Mouse (Mus musculus): ENCODE measurements around the gene Slc39a11. TPM values are rescaled to one million over a fixed set of nuclear protein-coding genes. Genes with fewer than 3 reads are reported as not detected.
"Not testable (repeated sequence)": the region's sequence is repeated elsewhere in the genome, so short reads cannot be mapped to it uniquely, and the experiment has no call there.

Gene Slc39a11
- polyA plus RNA-seq, 1 experiment from 2014 or later: 32.3 TPM

DNA sequence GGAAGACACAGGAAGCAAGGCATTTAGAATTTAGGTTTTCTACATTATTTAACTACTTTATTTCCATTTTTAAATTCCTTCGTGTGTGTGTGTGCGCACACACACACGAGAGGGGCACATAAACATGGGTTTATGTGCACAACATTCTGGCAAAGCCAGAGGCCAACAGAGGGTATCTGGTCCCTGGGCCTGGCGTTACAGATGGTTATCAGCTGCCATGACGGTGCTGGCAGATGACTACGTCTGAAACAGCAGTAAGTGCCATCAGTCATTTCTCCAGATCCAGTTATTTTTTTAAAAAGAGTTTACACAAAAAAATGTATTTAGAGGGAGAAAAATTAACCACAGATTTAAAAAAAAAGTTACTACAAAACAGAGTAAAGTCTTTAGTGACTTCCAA lies 16.3 kb upstream of the Slc39a11 start:
- Histone ChIP-seq H3K9ac (no peak overlapping the region), H3K4me3 (no peak overlapping the region), H3K4me1 (peaks cover 3% of the 10 kb centered on the region; the same call in 1 of the 2 replicates), H3K27me3 (no peaks in the 10 kb centered on the region), H3K9me3 (replicated peaks) (no peaks in the 10 kb centered on the region), H3K36me3 (peaks cover 58% of the 10 kb centered on the region), H3K4me2 (replicated peaks) (no peak overlapping the region), H3K27ac (no peak overlapping the region)
- 89% methylated on average over 6 of the region's 6 CpGs for WGBS
- ATAC-seq (ENCODE audit: low FRiP score): no peak

DNA sequence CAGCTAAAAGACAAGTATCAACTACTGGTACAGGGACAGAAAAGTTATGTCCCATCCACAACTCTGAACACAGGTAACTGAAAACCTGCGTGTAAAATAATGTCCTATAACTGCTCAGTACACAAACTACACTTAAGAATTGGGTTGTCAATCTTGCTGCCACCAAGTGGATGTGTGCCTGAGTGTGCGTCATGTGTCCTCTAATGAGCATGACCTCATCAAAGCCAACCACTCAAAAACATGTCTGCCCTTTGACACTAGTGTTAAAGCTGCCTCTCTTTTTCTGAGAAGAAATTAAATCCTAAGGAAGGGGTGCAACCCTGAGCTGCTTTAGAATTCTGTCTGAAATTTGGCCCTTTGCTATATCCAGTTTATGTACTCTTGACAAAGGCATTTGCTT lies 14.4 kb upstream of the Slc39a11 start:
- no peak overlapping the region for H3K27ac ChIP-seq
- no peak overlapping the region for H3K4me2 ChIP-seq (replicated peaks)
- ATAC-seq (ENCODE audit: low FRiP score): no peak
- no peak overlapping the region for H3K4me3 ChIP-seq
- H3K36me3 ChIP-seq: peaks cover 67% of the 10 kb centered on the region
- H3K9ac ChIP-seq: no peak overlapping the region
- 81% methylated on average over 2 of the region's 2 CpGs for WGBS
- H3K27me3 ChIP-seq: no peaks in the 10 kb centered on the region
- H3K4me1 ChIP-seq: peaks cover 3% of the 10 kb centered on the region; the same call in 1 of the 2 replicates
- H3K9me3 ChIP-seq (replicated peaks): no peaks in the 10 kb centered on the region

DNA sequence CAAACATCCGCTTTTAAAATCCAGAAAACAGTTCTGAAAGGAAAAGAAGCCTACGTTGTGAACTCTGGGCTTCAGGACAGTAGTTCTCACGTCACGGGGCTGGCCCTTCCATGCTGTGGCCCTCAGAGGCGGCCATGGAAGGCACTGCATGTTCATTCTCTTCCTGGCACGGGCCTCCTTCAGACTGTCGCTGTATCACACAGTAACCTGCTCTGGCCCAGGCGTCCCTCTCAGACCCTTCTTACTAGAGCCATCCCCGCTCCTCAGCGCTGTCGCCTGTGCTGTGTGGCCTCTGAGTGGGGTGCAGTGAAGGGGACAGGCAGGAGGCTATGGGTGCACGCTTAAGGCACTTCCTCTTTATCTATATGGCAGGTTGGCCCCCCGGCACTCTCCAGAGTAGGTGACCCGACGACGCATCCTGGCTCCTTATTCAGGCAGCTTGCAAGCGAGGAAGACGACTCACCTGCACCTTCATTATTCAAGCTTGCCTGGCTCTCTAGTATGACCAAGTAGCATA lies 12.0 kb upstream of the Slc39a11 start:
- H3K4me2 ChIP-seq (replicated peaks): no peak overlapping the region
- 91% methylated on average over 18 of the region's 18 CpGs for WGBS
- H3K27me3 ChIP-seq: no peaks in the 10 kb centered on the region
- ATAC-seq (ENCODE audit: low FRiP score): no peak
- H3K27ac ChIP-seq: no peak overlapping the region
- H3K4me1 ChIP-seq: peaks cover 3% of the 10 kb centered on the region; the same call in 1 of the 2 replicates
- H3K9ac ChIP-seq: no peak overlapping the region
- no peaks in the 10 kb centered on the region for H3K9me3 ChIP-seq (replicated peaks)
- H3K4me3 ChIP-seq: no peak overlapping the region
- peaks cover 77% of the 10 kb centered on the region for H3K36me3 ChIP-seq

DNA sequence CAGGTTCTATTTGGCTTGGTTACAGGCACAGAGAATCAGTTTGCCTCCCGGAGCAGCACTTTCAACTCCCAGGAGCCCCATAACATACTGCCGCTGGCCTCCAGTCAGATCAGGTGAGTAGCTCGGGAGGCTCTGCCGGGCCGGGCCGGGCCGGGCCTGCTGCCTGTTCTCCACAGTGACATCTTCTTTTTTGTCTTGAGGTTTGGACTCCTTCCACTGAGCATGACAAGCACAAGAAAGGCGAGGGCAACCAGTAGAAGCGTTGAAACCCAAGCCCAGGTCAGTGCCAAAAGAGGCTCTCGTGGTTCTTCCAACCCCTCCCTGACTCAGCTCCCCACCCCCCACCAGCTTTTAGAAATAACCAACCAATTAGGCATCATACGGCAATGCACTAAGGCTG lies 11.1 kb upstream of the Slc39a11 start:
- no peak for ATAC-seq (ENCODE audit: low FRiP score)

DNA sequence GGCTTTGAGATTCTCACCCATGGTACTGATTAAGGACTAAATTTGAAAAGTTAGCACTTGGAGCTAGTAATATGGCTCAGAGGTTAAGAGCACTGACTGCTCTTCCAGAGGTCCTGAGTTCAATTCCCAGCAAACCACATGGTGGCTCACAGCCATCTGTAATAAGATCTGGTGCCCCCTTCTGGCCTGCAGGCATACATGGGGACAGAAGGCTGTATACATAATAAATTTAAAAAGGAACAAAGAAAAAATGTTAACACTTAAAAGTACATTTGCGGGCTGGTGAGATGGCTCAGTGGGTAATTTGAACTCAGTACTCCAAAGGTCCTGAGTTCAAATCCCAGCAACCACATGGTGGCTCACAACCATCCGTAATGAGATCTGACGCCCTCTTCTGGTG lies 10.3 kb upstream of the Slc39a11 start:
- not testable (repeated sequence) for H3K9me3 ChIP-seq (replicated peaks); H3K9ac ChIP-seq; H3K4me2 ChIP-seq (replicated peaks); H3K27me3 ChIP-seq; H3K4me3 ChIP-seq; H3K27ac ChIP-seq; H3K4me1 ChIP-seq; ATAC-seq (ENCODE audit: low FRiP score)
- H3K36me3 ChIP-seq: peaks cover 90% of the 10 kb centered on the region
- 98% methylated on average over 3 of the region's 3 CpGs for WGBS

More for the DNA sequence above, 11.1 kb upstream of the Slc39a11 start:
- WGBS: 95% methylated on average over 11 of the region's 11 CpGs
- no peaks in the 10 kb centered on the region for H3K27me3 ChIP-seq
- H3K9me3 ChIP-seq (replicated peaks): no peaks in the 10 kb centered on the region
- H3K4me3 ChIP-seq: no peak overlapping the region
- H3K9ac ChIP-seq: no peak overlapping the region
- no peak overlapping the region for H3K4me2 ChIP-seq (replicated peaks)
- peaks cover 5% of the 10 kb centered on the region; the same call in 1 of the 2 replicates for H3K4me1 ChIP-seq
- H3K27ac ChIP-seq: no peak overlapping the region
- H3K36me3 ChIP-seq: peaks cover 83% of the 10 kb centered on the region

DNA sequence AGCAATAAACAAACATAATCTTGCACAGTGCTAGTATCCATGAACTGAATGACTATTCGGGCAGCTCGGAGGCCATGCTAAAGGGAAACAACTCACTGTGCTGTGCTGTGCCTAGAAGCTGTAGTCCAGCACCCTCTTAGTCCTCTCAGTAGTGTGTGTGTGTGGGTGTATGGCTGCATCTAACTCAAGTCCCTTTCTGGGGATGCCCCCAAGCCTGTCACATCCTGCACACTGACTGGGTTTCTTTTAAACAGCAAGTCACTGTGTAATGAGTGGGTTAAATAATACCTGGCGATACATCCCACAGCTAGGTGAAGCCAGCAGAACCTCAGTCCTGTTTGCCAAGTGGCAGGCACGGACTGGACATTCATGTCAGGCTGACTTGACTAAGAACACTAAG lies 8.9 kb upstream of the Slc39a11 start:
- H3K9ac ChIP-seq: no peak overlapping the region
- no peak for ATAC-seq (ENCODE audit: low FRiP score)
- H3K27me3 ChIP-seq: no peaks in the 10 kb centered on the region
- H3K9me3 ChIP-seq (replicated peaks): no peaks in the 10 kb centered on the region
- H3K36me3 ChIP-seq: peaks cover 98% of the 10 kb centered on the region
- peaks cover 5% of the 10 kb centered on the region; the same call in 1 of the 2 replicates for H3K4me1 ChIP-seq
- 94% methylated on average over 4 of the region's 4 CpGs for WGBS
- no peak overlapping the region for H3K27ac ChIP-seq
- no peak overlapping the region for H3K4me2 ChIP-seq (replicated peaks)
- no peak overlapping the region for H3K4me3 ChIP-seq

DNA sequence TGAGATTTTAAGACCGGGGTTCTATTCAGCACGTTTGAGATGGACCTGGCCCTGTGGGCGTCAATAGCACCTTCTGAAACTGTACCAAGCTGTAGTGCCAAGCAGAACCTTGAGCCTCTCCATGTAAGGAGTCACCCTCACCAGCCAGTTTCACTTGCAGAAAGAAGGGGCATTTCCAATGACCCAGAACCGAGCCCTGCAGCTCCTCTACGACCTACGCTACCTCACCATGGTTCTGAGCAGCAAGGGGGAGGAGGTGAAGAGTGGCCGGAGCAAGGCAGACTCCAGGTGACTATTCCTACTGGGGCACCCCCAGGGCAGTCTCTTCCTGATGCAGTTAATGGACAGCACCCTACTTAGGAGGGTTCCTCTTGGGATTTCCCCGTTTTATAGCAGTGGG lies 8.4 kb upstream of the Slc39a11 start:
- no peaks in the 10 kb centered on the region for H3K9me3 ChIP-seq (replicated peaks)
- ATAC-seq (ENCODE audit: low FRiP score): no peak
- no peak overlapping the region for H3K27ac ChIP-seq
- no peaks in the 10 kb centered on the region for H3K27me3 ChIP-seq
- no peak overlapping the region for H3K9ac ChIP-seq
- H3K36me3 ChIP-seq: peaks cover 98% of the 10 kb centered on the region
- no peak overlapping the region for H3K4me2 ChIP-seq (replicated peaks)
- peaks cover 5% of the 10 kb centered on the region; the same call in 1 of the 2 replicates for H3K4me1 ChIP-seq
- 87% methylated on average over 8 of the region's 8 CpGs for WGBS
- no peak overlapping the region for H3K4me3 ChIP-seq

DNA sequence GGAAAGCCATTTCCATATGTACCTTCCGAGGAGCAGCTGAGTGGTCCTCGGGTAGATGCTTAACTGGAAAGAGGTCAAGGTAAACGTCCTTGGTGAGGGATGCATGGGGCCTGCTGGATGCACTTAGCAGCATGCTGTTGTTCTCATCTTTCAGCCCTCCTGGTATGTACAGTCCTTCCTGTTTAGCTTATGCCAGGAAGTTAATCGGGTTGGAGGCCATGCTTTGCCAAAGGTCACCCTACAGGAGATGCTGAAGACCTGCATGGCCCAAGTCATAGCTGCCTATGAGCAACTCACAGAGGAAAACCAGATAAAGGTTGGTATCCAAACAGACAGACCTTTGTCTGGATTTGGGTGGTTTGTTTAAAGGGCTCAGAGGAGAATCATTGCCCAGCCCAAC lies 7.3 kb upstream of the Slc39a11 start:
- Histone ChIP-seq H3K4me3 (no peak overlapping the region), H3K27me3 (no peaks in the 10 kb centered on the region), H3K9me3 (replicated peaks) (no peaks in the 10 kb centered on the region), H3K9ac (no peak overlapping the region), H3K4me1 (peaks cover 8% of the 10 kb centered on the region; the same call in 1 of the 2 replicates), H3K4me2 (replicated peaks) (no peak overlapping the region), H3K36me3 (peaks cover 98% of the 10 kb centered on the region), H3K27ac (no peak overlapping the region)
- 71% methylated on average over 4 of the region's 4 CpGs for WGBS
- ATAC-seq (ENCODE audit: low FRiP score): no peak

DNA sequence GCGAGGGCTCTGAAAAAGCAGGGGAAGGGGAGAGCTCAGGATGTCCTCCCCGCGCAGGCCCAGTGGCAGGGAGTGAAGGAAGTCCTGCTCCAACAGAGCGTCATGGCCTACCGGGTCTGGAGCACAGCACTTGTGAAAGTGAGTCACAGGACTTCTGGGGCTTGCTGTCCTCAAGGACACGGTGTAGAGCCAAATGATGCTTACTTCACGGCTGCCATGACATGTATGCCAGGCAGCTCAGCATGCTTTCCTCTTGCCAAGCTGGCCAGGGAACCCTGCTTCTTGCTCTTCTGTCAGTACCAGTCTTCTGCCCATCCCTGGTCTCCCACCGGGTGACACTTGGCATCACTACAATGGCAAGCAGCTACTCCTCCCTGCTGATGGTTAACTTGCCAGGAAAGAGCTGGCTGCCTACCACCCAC lies 6.6 kb upstream of the Slc39a11 start:
- ATAC-seq (ENCODE audit: low FRiP score): no peak

DNA sequence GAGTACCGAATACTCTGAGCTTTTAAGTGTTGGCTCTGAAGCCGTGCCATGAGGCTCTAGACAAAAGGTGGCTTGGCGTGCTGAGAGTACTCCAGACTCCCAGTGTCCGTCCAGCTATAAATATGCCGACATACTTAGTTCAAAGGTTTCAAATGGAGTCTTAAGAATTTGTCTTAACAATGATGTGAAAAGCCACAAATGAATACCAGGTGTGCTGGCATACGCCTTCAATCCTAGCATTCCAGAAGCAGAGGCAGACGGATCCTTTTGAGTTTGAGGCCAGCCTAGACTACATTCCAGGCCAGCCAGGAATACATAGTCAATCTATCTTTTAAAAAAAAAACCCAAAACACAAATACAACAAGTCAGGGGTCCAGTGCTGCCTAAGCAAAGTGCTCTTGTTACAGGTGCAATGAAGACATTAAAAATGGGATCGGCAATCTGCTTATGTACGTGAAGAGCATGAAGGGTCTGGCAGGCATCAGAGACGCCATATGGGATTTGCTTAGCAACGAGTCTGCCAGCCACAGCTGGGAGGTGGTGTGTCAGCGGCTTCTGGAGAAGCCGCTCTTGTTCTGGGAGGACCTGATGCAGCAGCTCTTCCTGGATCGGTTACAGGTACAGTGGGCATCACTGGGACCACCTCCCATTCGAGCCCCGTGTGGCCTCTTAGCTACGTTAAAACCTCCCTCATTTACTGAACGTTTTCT lies 4.8 kb upstream of the Slc39a11 start:
- WGBS: 76% methylated on average over 18 of the region's 18 CpGs
- no peak overlapping the region for H3K27ac ChIP-seq
- H3K27me3 ChIP-seq: no peaks in the 10 kb centered on the region
- H3K9me3 ChIP-seq (replicated peaks): no peaks in the 10 kb centered on the region
- no peak for ATAC-seq (ENCODE audit: low FRiP score)
- H3K4me2 ChIP-seq (replicated peaks): no peak overlapping the region
- H3K4me1 ChIP-seq: peaks cover 22% of the 10 kb centered on the region
- H3K9ac ChIP-seq: no peak overlapping the region
- H3K4me3 ChIP-seq: no peak overlapping the region
- H3K36me3 ChIP-seq: peaks cover 80% of the 10 kb centered on the region

More for the DNA sequence above, 6.6 kb upstream of the Slc39a11 start:
- Histone ChIP-seq H3K4me2 (replicated peaks) (no peak overlapping the region), H3K4me3 (no peak overlapping the region), H3K36me3 (peaks cover 97% of the 10 kb centered on the region), H3K27ac (no peak overlapping the region), H3K9me3 (replicated peaks) (no peaks in the 10 kb centered on the region), H3K4me1 (peaks cover 11% of the 10 kb centered on the region; the same call in 1 of the 2 replicates), H3K27me3 (no peaks in the 10 kb centered on the region), H3K9ac (no peak overlapping the region)
- WGBS: 90% methylated on average over 8 of the region's 8 CpGs

DNA sequence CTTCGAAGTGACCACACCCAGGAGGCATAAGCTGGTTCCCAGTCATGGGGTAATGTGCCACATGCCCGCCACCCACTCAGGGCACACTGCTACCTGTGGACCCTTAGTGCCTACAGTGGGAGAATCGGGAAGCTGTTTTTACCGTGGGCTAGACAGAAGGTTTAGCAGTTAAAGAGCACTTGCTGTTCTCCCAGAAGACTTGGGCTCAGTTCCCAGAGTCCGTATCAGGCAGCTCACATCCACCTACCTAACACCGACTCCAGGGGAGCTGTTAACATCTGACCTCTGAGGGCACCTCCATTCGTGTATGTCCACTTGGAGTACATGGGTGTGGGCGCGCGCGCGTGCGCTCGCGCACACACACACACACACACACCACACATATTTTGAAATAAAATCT lies 4.2 kb upstream of the Slc39a11 start:
- H3K27ac ChIP-seq: no peak overlapping the region
- H3K4me3 ChIP-seq: no peak overlapping the region
- no peak overlapping the region for H3K9ac ChIP-seq
- no peak for ATAC-seq (ENCODE audit: low FRiP score)
- H3K27me3 ChIP-seq: no peaks in the 10 kb centered on the region
- peaks cover 22% of the 10 kb centered on the region for H3K4me1 ChIP-seq
- no peak overlapping the region for H3K4me2 ChIP-seq (replicated peaks)
- WGBS: 91% methylated on average over 15 of the region's 15 CpGs
- H3K9me3 ChIP-seq (replicated peaks): no peaks in the 10 kb centered on the region
- peaks cover 74% of the 10 kb centered on the region for H3K36me3 ChIP-seq

DNA sequence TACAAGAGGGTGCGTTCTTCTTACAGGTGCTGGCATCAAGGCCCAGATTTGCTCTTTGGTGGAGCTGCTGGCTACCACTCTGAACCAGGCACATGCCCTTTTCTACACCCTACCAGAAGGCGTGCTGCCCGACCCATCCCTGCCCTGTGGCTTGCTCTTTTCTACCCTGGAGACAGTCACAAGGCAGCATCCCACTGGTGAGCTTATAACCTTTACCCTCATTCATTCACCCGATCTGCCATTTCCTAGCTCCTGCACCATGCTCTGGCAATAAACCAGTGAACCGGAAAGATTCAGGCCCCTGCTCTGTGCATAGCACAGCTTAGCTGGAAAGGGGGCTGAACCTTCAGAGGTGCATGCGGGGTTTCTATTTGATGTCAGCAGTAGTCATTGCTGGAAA lies 2.6 kb upstream of the Slc39a11 start:
- H3K9ac ChIP-seq: no peak overlapping the region
- no peaks in the 10 kb centered on the region for H3K9me3 ChIP-seq (replicated peaks)
- H3K4me1 ChIP-seq: peaks cover 33% of the 10 kb centered on the region
- no peaks in the 10 kb centered on the region for H3K27me3 ChIP-seq
- no peak overlapping the region for H3K27ac ChIP-seq
- ATAC-seq (ENCODE audit: low FRiP score): no peak
- no peak overlapping the region for H3K4me2 ChIP-seq (replicated peaks)
- WGBS: 94% methylated on average over 6 of the region's 6 CpGs
- no peak overlapping the region for H3K4me3 ChIP-seq
- H3K36me3 ChIP-seq: peaks cover 59% of the 10 kb centered on the region

DNA sequence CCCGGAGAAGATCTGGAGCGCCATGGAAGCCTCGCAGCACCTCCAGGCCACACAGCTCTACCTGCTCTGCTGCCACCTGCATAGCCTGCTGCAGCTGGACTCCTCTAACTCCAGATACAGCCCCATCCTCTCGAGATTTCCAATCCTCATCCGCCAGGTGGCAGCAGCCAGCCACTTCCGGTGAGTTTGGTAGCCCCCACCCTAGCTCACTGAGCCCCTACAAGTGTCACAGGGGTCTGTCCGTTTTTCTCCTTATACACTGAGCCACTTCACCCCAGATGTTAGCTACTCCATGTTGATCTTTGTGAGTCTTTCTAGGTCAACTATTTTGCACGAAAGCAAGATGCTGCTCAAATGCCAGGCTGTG lies 2.0 kb upstream of the Slc39a11 start:
- Histone ChIP-seq H3K9me3 (replicated peaks) (no peaks in the 10 kb centered on the region), H3K9ac (no peak overlapping the region), H3K27ac (peak overlapping the region; percentile 67), H3K27me3 (no peaks in the 10 kb centered on the region), H3K4me3 (no peak overlapping the region), H3K4me2 (replicated peaks) (no peak overlapping the region), H3K36me3 (peaks cover 53% of the 10 kb centered on the region), H3K4me1 (peaks cover 30% of the 10 kb centered on the region)
- WGBS: 44% methylated on average over 8 of the region's 8 CpGs
- no peak for ATAC-seq (ENCODE audit: low FRiP score)

Measured in hindbrain, embryonic 12.5 days (tissue).